Mouse (Mus musculus): ENCODE measurements at regions not wholly inside any gene's neighbourhood (a gene's known extent, or its start where the extent isn't known, plus 50 kb on each side); places are given as distances from the start of the nearest gene placed in this dataset.

GRCm38 (mm10) chr19:56232269-56232668, 54.7 kb upstream of the Habp2 start:
- WGBS = 68% methylated on average over 7 of the region's 7 CpGs
- no peak for ATAC-seq (replicated peaks; ENCODE audit: low FRiP score)
- Histone ChIP-seq H3K4me1 (peaks cover 27% of the 10 kb centered on the region), H3K4me2 (no peak overlapping the region), H3K9ac (no peak overlapping the region), H3K4me3 (replicated peaks) (no peak overlapping the region), H3K27me3 (no peaks in the 10 kb centered on the region), H3K36me3 (0 out of 2 replicates have a peak, but pooled peaks cover 4% of the 10 kb centered on the region), H3K27ac (peak overlapping the region; percentile 69), H3K9me3 (replicated peaks) (no peaks in the 10 kb centered on the region)

- peaks cover 27% of the 10 kb centered on the region for H3K4me1 ChIP-seq
- H3K4me2 ChIP-seq = no peak overlapping the region
- no peaks in the 10 kb centered on the region for H3K9me3 ChIP-seq (replicated peaks)
- H3K4me3 ChIP-seq (replicated peaks) = no peak overlapping the region
- 96% methylated on average over 5 of the region's 5 CpGs for WGBS
- no peaks in the 10 kb centered on the region for H3K27me3 ChIP-seq
- no peak overlapping the region for H3K9ac ChIP-seq
- ATAC-seq (replicated peaks; ENCODE audit: low FRiP score) = no peak
- H3K27ac ChIP-seq = peak overlapping the region; percentile 69; the same call in 1 of the 2 replicates
- H3K36me3 ChIP-seq = 0 out of 2 replicates have a peak, but pooled peaks cover 4% of the 10 kb centered on the region
Observed at GRCm38 (mm10) chr19:56232950-56233349, 54.0 kb upstream of the Habp2 start.

GRCm38 (mm10) chr19:56235040-56235439, 51.9 kb upstream of the Habp2 start:
- no peak overlapping the region for H3K4me2 ChIP-seq
- no peaks in the 10 kb centered on the region for H3K27me3 ChIP-seq
- no peaks in the 10 kb centered on the region for H3K9me3 ChIP-seq (replicated peaks)
- no peak overlapping the region for H3K4me3 ChIP-seq (replicated peaks)
- H3K36me3 ChIP-seq = 0 out of 2 replicates have a peak, but pooled peaks cover 4% of the 10 kb centered on the region
- 31% methylated on average over 2 of the region's 2 CpGs for WGBS
- H3K9ac ChIP-seq = no peak overlapping the region
- 0 out of 2 replicates have a peak overlapping the region, but pooled peaks have one; percentile 10 for H3K27ac ChIP-seq
- peaks cover 27% of the 10 kb centered on the region for H3K4me1 ChIP-seq
- ATAC-seq (replicated peaks; ENCODE audit: low FRiP score) = no peak
